Mouse (Mus musculus) layer of hippocampus, postnatal 36 days (tissue): ENCODE results near the gene Tbk1. TPM values are rescaled to one million over a fixed set of nuclear protein-coding genes. Genes with fewer than 3 reads are reported as not detected.

Experiments used
- DNase-seq, 2 experiments: peaks; one replicate each; pipeline ENCODE4 v3.0.0; 2022
- total RNA-seq, 2 experiments: library from RNA; stranded (reverse); gene quantifications; 2 replicates each; pipeline ENCODE4 v1.2.3; 2021

Gene Tbk1
- total RNA-seq, 2 experiments from 2014 or later, result 51.9 to 53.7 TPM

DNA sequence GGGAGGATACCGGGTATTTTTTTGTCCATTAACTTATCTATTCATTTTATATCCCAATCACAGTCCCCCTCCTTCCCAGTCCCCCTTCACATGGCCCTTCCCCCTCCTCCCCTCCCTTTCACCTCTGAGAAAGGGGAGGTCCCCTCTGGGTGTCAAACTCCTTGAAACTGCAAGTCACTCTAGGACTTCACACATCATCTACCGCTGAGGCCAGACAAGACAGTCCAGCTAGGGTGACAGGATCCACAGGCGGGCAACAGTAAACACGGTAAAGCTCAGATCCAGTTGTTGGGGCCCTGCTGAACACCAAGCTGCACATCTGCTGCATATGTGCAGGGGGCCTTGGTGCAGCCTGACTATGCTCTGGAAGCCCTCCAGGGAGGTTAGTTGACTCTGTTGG lies 51.6 kb downstream of the Tbk1 start:
- DNase-seq, result no peak

DNA sequence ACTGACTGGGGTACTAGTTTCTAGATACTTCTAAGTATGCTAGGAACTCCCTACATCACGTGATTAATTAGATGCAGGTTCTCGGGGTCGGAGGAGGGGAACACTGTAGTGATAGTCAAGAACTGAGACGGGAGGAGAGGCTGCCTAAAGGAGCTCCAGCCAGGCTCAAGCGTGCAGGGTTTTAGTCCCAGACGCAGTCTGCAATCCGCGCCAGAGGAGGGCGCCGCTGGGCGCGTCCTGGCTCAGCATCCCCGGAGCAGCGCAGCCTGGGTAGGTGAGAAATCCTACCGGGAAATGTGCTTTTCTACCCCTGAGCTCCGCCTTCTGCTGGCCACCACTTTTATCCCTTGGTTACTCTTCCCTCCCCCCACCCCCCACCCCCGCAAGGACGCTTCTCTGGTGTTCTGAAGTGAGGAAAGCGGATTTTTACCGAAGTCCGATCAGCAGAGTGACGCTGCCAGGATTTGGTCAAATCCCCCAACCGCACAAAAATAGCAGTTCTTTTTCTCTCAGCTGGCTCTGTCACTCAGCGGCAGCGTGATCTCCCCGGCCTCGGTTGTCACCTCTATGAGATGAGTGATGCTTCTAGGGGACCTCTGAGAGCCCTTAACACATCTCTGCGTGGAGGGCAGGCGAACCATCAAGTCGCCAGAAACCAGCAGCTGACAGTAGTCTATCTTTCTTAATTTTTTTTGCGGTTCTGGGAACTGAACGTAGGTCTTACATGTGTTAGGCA lies 53.3 kb downstream of the Tbk1 start:
- DNase-seq, result peak; percentile 48 to 50

DNA sequence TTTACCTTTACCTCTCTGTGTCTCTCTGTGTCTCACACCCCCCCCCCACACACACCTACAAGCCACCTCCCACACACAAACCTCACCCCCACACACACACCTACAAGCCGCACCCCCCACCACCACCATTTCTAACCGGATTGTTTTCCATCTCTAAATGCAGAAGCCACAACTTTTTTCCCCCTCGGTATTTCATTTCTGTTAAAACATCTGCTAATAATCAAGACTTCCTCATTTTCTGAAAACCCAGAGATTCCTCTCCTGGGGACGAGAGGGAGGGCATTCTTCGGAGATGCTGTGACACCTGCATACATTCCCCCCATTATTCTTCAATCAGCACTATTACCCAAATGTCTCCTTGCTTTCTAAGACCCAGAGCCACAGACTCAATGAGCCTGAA lies 55.0 kb downstream of the Tbk1 start:
- DNase-seq, result no peak

DNA sequence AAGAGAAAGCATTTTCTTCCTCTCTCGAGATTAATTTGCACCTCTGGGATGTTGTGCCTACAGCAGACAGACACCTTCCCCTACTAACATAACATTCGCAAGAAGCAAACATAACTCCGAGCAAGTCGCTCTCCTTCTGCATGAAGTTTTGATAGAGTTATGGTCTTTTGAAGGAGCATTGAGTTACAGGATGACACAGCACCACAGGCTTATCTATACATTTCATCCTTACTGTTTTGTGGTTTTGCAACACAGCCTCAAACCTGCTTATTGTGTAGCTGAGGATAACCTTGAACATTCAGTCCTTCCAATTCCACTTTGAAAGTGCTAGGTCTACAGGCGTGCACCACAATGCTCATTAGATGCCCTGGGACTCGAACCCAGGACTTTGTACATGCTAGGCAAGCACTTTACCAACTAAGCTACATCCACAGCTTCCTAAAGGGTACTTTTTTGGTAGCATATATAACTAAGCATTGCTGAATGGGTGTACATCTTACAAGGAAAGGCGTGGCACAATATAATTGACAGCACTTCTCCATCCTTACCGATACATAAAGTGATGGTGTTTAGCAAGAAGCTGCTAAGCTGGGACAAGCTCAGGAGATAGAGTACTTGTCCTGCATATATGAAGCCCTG lies 56.1 kb downstream of the Tbk1 start:
- no peak for DNase-seq

- no peak for DNase-seq
Measured at GRCm38 (mm10) chr10:121529261-121529660, 57.3 kb downstream of the Tbk1 start.

GRCm38 (mm10) chr10:121528470-121528869 lies 58.1 kb downstream of the Tbk1 start:
- no peak for DNase-seq

- no peak for DNase-seq
Measured at GRCm38 (mm10) chr10:121527114-121527513, 59.5 kb downstream of the Tbk1 start.

- no peak for DNase-seq
Measured at GRCm38 (mm10) chr10:121520923-121521585, 65.5 kb downstream of the Tbk1 start.

- DNase-seq, result no peak
Measured at GRCm38 (mm10) chr10:121519710-121520109, 66.9 kb downstream of the Tbk1 start.

GRCm38 (mm10) chr10:121516008-121516600 lies 70.5 kb downstream of the Tbk1 start:
- DNase-seq, result peak; percentile 69 to 70

DNA sequence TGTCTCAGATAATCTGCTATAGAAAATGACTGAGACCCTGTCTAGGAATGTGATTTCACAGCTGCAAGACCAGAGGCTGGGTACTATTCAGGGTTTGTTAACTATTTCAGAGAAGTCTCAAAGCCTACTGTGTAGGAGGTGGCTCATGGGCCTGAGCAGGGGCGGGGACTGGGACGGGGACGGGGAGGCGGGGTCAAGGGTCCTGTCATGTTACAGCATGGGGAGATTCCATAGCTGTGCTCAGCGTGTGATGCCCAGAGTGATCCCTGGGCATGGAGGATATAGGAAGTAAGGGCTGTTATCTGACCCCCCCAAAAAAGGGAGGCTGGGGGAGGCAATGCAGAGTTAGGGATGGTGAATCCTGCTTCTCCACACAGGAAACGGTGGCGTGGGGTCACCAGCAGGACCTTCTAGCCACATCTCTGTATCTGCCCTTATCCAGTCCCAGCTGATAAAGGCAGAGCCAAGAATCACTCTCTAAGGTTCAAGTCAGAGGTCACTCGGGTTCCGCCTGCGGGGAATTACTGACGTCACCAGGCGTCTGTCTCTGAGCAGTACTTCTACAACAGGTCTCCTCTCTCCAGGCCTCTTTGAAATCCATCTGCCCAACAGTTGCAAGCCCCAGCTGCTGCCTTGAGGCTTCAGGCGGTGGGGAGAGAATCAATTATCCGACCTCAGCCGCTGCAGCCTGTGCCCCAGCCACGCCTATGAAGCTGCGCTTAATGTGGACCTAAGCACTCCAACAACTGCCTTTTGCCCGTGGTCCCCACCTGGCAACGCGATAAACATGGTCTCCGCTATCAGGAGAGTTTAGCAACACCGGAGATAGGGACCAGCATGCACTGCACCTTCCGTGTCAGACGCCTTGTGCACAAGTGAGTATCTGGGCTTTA lies 76.6 kb downstream of the Tbk1 start:
- DNase-seq, result no peak

DNA sequence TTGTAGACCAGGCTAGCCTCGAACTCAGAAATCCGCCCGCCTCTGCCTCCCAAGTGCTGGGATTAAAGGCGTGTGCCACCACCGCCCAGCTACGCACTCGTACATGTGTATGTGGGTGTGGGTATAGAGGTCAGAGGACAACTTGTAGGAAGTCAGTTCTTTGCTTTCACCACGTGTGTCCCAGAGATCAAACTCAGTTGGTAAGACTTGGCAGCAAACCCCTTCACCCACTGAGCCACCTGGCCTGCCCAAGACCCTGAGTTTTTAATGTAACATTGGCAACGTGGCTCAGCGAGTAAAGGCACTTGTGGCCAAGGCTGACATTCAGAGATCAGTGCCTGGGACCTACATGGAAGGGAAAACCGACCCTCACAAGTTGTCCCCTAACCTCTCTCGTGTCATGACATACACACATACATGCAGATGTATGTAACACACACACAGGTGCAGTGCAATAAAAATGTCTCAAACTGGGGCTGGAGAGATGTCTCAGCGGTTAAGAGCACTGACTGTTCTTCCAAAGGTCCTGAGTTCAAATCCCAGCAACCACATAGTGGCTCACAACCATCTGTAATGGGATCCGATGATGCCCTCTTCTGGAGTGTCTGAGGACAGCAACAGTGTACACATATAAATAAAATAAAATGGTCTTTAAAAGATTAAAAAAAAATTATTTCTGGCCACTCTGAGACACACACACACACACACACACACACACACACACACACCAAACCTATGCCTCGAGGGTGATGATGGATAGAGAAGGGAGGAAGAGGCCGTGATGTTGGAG lies 78.6 kb downstream of the Tbk1 start:
- no peak for DNase-seq

DNA sequence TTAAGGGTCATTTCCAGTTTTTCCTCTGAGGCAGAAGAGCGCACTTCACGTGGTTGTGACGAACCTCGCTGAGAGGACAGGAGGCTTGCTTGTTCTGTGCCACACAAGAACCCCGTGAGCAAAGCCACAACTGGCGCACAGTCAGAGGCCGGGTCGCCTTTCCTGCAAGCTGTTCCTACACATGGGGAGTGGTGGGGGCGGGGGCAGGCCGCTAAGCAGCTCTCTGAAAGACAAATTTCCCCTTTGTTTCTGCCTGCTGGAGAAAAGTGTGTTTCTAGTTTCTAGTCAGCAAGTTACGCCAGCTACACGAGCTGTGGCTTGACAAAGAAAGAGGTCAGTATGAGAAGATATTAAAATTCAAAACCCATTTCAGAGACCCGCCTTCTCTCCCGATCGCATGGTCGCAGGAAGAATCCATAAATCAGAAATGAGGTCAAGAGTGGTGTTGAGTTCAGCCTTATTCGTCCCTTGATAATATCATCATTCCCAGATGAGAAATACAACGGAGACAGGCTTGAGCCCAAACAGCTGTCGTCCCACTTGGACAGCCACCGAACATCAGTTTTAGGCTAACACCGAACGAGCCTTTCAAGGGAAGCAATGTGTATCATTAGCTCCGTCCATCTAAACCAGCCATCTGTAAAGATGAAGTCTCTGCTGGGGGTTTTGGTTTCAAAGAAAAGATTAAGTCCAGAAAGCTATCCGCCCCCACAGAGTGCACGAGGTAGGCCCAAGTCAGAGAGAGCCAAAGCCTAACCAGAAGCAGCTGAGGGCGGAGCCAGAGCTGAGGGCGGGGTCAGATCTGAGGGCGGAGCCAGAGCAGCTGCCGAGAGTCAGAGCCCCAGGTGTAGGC lies 79.6 kb downstream of the Tbk1 start:
- peak in 1 of 2 experiments; percentile 16 for DNase-seq

GRCm38 (mm10) chr10:121505929-121506328 lies 80.7 kb downstream of the Tbk1 start:
- no peak for DNase-seq

- peak; percentile 76 to 77 for DNase-seq
Measured at GRCm38 (mm10) chr10:121504973-121505911, 81.3 kb downstream of the Tbk1 start.

- no peak for DNase-seq
Measured at GRCm38 (mm10) chr10:121501160-121501559, 85.4 kb downstream of the Tbk1 start.

DNA sequence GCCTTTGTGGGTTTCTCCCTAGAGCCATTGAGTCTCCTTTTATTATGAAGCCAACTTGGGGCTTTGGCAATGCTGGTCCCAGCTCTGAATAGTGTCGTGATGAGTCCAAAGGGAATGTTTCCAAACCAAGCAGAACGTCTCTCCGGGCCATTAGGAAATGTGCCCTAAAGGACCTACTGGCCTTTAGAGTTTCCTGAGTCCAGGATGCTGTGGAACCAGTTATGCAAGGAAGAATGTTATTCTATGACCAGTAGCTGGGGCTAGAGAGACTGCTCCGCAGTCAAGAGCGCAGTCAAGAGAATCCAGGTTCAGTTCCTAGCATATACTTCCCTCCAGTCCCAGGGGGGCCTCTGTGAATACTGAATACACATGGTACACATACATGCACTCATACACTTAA lies 86.6 kb downstream of the Tbk1 start:
- no peak for DNase-seq

GRCm38 (mm10) chr10:121499063-121499462 lies 87.5 kb downstream of the Tbk1 start:
- no peak for DNase-seq

- DNase-seq, result no peak
Measured at GRCm38 (mm10) chr10:121498481-121498904, 88.1 kb downstream of the Tbk1 start.
